Mouse (Mus musculus): Measurements from ENCODE around the gene Etv5.
"Not testable (repeated sequence)": the region's sequence is repeated elsewhere in the genome, so short reads cannot be mapped to it uniquely, and the experiment has no call there.

The Etv5 gene

GRCm38 (mm10) chr16:22396420-22396819 lies 43.1 kb downstream of the Etv5 start:
- DNase-seq (ENCODE audit: low spot score in 2 of 2), result no peak

- no peak for DNase-seq (ENCODE audit: low spot score in 2 of 2)
Observed at GRCm38 (mm10) chr16:22395093-22395844, 44.2 kb downstream of the Etv5 start.

DNA sequence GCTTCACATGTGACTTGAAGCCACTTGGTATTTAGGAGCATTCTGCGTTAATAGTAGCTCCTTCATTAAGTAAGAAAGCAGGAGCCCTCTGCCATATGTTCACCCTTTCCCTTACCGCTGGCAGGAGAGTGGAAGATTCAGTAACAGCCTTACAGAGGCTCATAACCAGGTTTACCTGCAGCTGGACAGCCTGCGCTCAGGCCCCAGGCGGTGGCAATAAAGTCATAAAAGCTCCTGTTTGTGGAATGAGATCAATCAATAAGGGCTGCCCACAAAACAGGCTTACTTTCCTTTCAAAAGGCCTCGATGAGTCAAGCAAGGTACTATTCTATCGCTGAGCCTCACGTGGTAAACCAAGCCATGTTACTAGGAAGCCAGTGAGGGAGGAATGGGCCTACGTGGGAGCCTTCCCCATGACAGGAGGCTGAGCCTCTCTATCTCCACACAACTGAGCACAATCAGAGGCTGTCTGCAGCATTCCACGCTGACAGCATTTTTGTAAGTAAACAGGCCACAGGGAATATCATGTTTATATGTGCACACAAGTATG lies 49.1 kb downstream of the Etv5 start:
- no peak for DNase-seq (ENCODE audit: low spot score in 2 of 2)

- peak; percentile 47 to 57 for DNase-seq (ENCODE audit: low spot score in 2 of 2)
Observed at GRCm38 (mm10) chr16:22389146-22389911, 50.2 kb downstream of the Etv5 start.

GRCm38 (mm10) chr16:22387731-22388130 lies 51.8 kb downstream of the Etv5 start:
- no peak for DNase-seq (ENCODE audit: low spot score in 2 of 2)

DNA sequence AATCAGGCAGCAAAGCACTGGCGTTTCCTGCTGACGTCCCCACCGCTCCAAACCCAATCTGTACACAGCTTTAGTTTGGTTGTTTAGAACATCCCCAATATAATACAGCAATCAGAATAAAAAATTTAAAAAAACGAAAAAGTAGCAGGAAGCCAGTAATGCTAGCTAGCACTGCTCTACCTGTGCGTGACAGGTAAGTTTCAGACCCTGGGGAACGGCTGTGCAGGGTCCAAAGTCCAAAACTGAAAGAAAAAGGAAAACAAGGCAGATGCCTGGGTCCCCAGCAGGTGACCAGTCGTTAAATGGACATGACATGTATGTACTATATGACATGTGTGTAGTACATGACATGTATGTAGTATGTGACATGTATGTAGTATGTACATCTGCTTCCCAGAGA lies 57.5 kb downstream of the Etv5 start:
- not testable (repeated sequence) for DNase-seq (ENCODE audit: low spot score in 2 of 2)

- no peak for DNase-seq (ENCODE audit: low spot score in 2 of 2)
Observed at GRCm38 (mm10) chr16:22380981-22381380, 58.5 kb downstream of the Etv5 start.

DNA sequence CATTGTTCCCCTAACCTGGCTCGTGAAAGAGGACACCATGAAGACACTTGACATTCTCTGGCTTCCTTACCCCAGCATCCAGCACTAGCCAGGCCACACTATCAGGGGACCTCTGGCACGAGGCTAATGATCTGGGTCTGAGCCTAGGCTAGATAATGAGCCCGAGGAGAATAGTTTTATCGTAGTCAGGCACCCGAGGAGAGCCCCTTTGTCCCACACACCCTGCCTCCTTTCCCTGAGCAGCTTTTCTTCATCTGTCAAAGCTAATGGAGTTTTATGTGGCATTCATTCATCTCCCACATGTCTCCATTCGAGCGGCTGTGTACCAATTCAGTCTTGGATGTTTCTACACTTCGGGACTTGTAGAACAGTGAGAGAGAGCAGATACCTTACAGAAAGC lies 59.5 kb downstream of the Etv5 start:
- DNase-seq (ENCODE audit: low spot score in 2 of 2), result no peak

- no peak for DNase-seq (ENCODE audit: low spot score in 2 of 2)
Observed at GRCm38 (mm10) chr16:22379342-22379741, 60.2 kb downstream of the Etv5 start.

GRCm38 (mm10) chr16:22377714-22378113 lies 61.8 kb downstream of the Etv5 start:
- no peak for DNase-seq (ENCODE audit: low spot score in 2 of 2)

- DNase-seq (ENCODE audit: low spot score in 2 of 2), result no peak
Observed at GRCm38 (mm10) chr16:22374898-22375297, 64.6 kb downstream of the Etv5 start.

DNA sequence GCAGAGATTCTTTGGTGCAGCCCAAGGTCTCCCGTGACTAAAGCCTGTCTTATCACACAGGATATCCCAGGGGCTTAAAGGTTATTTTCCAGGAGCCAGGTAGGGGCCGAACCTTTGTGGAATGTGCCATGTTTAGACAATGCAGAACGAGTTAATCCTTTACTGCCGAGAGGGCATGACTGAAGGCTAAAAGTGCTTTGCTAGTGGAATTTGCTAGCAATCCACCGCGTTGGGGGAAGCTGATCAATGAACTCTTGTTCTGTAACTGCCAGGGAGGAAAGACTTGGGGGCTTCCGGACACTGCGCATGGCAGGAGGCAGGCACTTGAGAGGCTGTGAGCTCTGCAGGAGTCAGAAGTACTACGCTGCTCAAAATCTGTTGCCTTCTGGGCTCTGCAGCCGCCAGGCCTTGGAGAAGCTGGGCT lies 66.8 kb downstream of the Etv5 start:
- no peak for DNase-seq (ENCODE audit: low spot score in 2 of 2)

GRCm38 (mm10) chr16:22372225-22372624 lies 67.3 kb downstream of the Etv5 start:
- no peak for DNase-seq (ENCODE audit: low spot score in 2 of 2)

DNA sequence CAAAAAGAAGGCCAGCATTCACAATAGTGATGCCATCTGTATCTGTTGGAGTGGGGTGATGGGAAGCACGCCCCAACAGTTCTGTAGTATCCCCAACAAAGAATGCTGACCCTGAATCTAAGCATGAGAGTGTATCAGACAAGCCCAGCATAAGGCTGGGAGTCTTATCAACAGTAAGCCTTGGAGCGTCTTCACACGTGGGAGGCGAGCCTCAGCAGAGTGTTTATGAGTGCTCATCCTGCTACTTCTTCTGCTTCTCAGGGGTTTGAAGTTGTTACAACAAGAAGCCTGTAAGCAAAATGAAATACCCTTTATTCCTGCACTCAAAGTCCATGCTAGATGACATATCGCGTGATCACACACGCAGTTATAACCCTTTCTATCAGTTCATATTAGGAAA lies 72.4 kb downstream of the Etv5 start:
- DNase-seq (ENCODE audit: low spot score in 2 of 2), result peak in 1 of 2 experiments; percentile 40

- DNase-seq (ENCODE audit: low spot score in 2 of 2), result peak; percentile 42 to 71
Observed at GRCm38 (mm10) chr16:22366040-22366439, 73.5 kb downstream of the Etv5 start.

GRCm38 (mm10) chr16:22365596-22365995 lies 73.9 kb downstream of the Etv5 start:
- DNase-seq (ENCODE audit: low spot score in 2 of 2), result peak in 1 of 2 experiments; percentile 45

GRCm38 (mm10) chr16:22358701-22359354 lies 80.7 kb downstream of the Etv5 start:
- peak; percentile 29 to 42 for DNase-seq (ENCODE audit: low spot score in 2 of 2)

DNA sequence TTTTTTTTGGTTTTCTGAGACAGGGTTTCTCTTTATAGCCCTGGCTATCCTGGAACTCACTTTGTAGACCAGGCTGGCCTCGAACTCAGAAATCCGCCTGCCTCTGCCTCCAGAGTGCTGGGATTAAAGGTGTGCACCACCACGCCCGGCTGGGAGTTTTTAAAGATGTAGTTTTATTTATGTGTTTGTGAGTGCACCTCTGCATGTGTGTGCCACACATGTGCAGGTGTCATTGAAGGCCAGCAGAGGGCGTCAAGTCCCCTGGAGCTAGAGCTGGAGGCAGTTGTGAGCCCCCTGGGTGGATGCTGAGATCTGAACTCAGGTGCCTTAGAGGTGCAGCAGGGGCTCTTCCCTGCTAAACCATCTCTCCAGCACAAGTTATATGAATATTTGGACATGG lies 85.3 kb downstream of the Etv5 start:
- not testable (repeated sequence) for DNase-seq (ENCODE audit: low spot score in 2 of 2)

DNA sequence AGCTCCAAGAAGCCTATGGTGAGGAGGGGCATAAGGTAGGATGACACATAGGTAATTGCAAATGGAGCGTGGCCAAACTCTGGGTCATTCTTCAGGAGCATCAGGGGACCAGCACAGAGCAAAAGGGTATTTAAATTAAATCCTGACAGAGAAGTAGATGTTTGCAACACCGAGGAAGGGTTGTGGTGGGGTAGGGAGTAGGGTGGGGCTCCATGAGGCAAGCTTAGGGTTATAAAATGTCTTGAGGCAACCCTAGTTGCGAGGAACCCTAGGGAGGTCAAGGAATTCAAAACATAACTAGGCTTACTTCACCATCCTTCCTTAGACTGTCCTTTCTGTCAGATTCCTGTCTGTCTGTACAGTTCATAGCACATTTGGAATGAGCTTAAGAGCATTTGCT lies 85.9 kb downstream of the Etv5 start:
- DNase-seq (ENCODE audit: low spot score in 2 of 2), result no peak

DNA sequence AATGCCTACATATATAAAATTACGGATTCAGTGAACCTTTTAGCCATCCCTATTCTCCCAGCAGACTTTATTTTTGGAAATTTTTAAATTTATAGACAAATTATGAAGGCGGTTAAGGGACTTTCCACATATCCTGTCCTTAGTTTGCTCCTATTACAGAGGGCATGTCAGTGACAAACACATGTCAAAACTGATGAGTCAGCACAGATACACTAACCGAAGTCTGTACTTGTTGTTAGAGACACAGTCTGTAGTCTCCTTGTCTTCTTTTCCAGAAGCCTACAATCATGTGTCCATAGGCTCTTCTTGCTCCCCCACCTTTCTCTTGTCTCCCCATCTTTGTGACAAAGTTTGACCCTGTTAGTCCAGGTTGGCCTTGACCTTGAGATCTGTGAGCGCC lies 88.3 kb downstream of the Etv5 start:
- no peak for DNase-seq (ENCODE audit: low spot score in 2 of 2)

- DNase-seq (ENCODE audit: low spot score in 2 of 2), result no peak
Observed at GRCm38 (mm10) chr16:22349798-22350197, 89.7 kb downstream of the Etv5 start.
